Mouse (Mus musculus) liver, postnatal 0 days (tissue): Measurements from ENCODE around the gene Zfp13.

Experiments used
- CTCF ChIP-seq: sonication (generic); IDR thresholded peaks from 2 replicates; pipeline ENCODE4 v1.5.1; 2016; ENCODE audit warnings: antibody characterized with exemption, low read depth
- EP300 ChIP-seq: IDR thresholded peaks from 2 replicates; pipeline ENCODE4 v1.6.1; 2016; ENCODE audit warnings: antibody characterized with exemption, low read depth, mild to moderate bottlenecking

DNA sequence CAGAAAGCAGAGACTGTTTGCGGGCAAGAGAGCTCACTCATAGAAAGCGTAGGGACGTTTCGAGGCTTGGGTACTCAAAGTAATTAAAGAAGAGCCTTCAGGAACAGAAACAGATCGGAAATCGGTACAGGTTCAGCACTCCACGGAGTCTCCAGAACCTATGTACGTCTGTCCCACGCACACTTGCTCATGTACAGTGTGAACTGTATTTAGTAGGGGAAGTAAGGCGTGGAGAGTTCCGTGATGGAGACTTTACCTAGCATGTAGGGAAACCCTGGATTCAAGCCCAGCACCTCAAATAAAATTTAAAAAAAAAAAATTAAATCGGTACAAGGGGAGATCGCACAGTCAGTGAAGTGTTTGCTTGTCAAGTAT, 6.4 kb downstream of the Zfp13 start:
- TF ChIP-seq CTCF (no peak), EP300 (no peak)
